Mouse (Mus musculus) thymus, adult 2 months (tissue): ENCODE data around the gene Mrgprf. TPM values are rescaled to one million over a fixed set of nuclear protein-coding genes. Genes with fewer than 3 reads are reported as not detected.
A peak's percentile ranks its signal among the peaks of the same experiment; 100 is the strongest.

Source experiments
- DNase-seq: peaks from one replicate; pipeline ENCODE4 v3.0.0; 2021
- H3K27ac ChIP-seq: fragments of 200-500 bp; 2 replicates; pipeline ENCODE4 v1.5.1; 2012; ENCODE audit warnings: low read length, control low read depth; ENCODE audit not compliant: control insufficient read depth, insufficient read depth
- H3K27me3 ChIP-seq: fragments of 200-500 bp; 2 replicates; pipeline ENCODE4 v1.6.1; 2012; ENCODE audit warnings: mild to moderate bottlenecking, low read length, moderate library complexity, mixed read lengths; ENCODE audit not compliant: control insufficient read depth, insufficient read depth
- H3K36me3 ChIP-seq: fragments of 200-500 bp; 2 replicates; pipeline ENCODE4 v1.6.1; 2012; ENCODE audit warnings: mild to moderate bottlenecking, low read length, moderate library complexity; ENCODE audit not compliant: control insufficient read depth, insufficient read depth
- H3K4me1 ChIP-seq: fragments of 200-500 bp; replicated peaks from 2 replicates; pipeline ENCODE4 v1.6.1; 2012; ENCODE audit warnings: low read length; ENCODE audit not compliant: control insufficient read depth, insufficient read depth
- H3K4me3 ChIP-seq: fragments of 200-500 bp; 2 replicates; pipeline ENCODE4 v1.5.1; 2012; ENCODE audit warnings: mild to moderate bottlenecking, low read length, control low read depth, moderate library complexity; ENCODE audit not compliant: control insufficient read depth, insufficient read depth
- CTCF ChIP-seq: fragments of 200-500 bp; IDR thresholded peaks from 2 replicates; pipeline ENCODE4 v1.5.1; 2012; ENCODE audit warnings: mild to moderate bottlenecking, control low read depth, low read length, moderate library complexity, borderline replicate concordance; ENCODE audit not compliant: control insufficient read depth, poor library complexity, insufficient read depth; ENCODE audit errors: extremely low read depth
- POLR2A ChIP-seq: fragments of 200-500 bp; IDR thresholded peaks from 2 replicates; pipeline ENCODE4 v1.6.1; 2012; ENCODE audit warnings: mild to moderate bottlenecking, low read length, control low read depth, moderate library complexity; ENCODE audit not compliant: control insufficient read depth, poor library complexity, insufficient read depth; ENCODE audit errors: extremely low read depth
- WGBS: fragments of 180-500 bp; shearing (Covaris S2); methylation state at CpG from one replicate; pipeline ENCODE4 v1.1.7; 2018; 5-methylcytosine and 5-hydroxymethylcytosine counted together
- polyA plus RNA-seq: library from polyadenylated mRNA; depleted of rRNA; stranded (reverse); fragments of >200 nt; gene quantifications from 2 replicates; pipeline ENCODE4 v1.2.3, GENCODE M21; 2012

Gene Mrgprf
- polyA plus RNA-seq, 1 experiment: 6.5 TPM

DNA sequence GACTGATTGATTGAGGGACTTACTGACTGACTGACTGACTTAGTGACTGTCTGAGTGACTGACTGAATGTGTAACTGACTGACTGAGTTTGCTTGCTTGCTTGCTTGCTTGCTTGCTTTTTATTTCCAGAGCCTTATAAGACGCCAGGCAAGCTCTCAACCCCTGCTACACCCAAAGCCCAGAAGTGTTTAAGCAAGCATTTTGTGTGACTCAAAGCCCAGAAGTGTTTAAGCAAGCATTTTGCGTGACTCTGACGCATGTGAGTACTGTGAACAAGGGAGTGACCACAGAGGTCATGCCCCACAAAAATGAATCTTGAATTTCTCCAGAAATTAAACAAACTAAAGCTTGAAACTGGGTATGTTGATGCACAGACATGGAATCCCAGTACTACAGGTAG lies 16.3 kb upstream of the Mrgprf start:
- WGBS: 73% methylated on average over 3 of the region's 3 CpGs
- TF ChIP-seq CTCF: no peak
- no peak for TF ChIP-seq POLR2A
- no peak for DNase-seq
- H3K27ac ChIP-seq: no peak overlapping the region
- no peak overlapping the region for H3K4me3 ChIP-seq
- H3K27me3 ChIP-seq: no peaks in the 10 kb centered on the region
- no peaks in the 10 kb centered on the region for H3K36me3 ChIP-seq
- peaks cover 11% of the 10 kb centered on the region for H3K4me1 ChIP-seq

DNA sequence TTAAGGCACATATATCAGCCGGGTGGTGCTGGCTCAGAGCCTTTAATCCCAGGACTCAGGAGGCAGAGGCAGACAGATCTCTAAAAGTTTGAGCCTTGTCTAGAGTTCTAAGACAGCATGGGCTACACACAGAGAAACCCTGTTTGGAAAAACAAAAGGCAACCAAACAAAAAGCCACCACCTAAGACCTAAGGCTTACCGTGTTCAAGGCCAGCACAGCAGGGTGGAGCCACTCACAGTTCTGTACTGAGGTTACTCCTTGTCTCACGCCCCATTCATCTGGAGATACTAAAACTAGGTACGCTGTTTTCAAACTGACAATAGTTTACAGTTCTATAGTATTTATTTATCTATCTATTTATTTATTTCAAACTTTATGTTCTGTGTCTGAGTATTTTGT lies 15.2 kb upstream of the Mrgprf start:
- no peak for TF ChIP-seq POLR2A
- TF ChIP-seq CTCF: no peak
- H3K27ac ChIP-seq: no peak overlapping the region
- H3K4me1 ChIP-seq: peaks cover 11% of the 10 kb centered on the region
- 97% methylated on average over 4 of the region's 4 CpGs for whole genome bisulfite sequencing
- H3K36me3 ChIP-seq: no peaks in the 10 kb centered on the region
- no peak for DNase-seq
- H3K4me3 ChIP-seq: no peak overlapping the region
- H3K27me3 ChIP-seq: no peaks in the 10 kb centered on the region

DNA sequence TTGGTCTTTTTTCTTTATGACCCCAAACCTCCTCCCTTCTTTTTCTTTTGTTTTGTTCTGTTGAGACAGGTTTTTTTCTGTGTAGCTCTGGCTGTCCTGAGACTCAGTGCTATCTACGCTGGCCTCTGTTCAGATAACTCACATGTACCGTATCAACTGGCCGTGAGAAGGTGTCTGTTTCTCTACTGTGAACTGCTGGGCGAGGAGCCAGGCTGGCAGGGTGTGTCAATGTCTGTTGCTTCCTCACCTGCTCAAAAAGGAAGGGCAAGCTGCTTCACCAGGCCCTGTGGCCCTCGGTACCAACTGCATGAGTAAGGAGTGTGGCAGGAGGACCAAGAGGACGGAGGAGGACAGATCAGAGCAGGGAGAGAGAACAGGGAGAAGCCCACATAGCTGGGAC lies 13.2 kb upstream of the Mrgprf start:
- Histone ChIP-seq H3K36me3 (no peaks in the 10 kb centered on the region), H3K27ac (no peak overlapping the region), H3K4me3 (no peak overlapping the region), H3K4me1 (peaks cover 11% of the 10 kb centered on the region), H3K27me3 (no peaks in the 10 kb centered on the region)
- TF ChIP-seq CTCF (no peak), POLR2A (no peak)
- DNase-seq: no peak
- 74% methylated on average over 6 of the region's 6 CpGs for WGBS

- H3K4me1 ChIP-seq: no peaks in the 10 kb centered on the region
- no peak overlapping the region for H3K4me3 ChIP-seq
- H3K36me3 ChIP-seq: no peaks in the 10 kb centered on the region
- no peak for DNase-seq
- H3K27me3 ChIP-seq: no peaks in the 10 kb centered on the region
- 51% methylated on average over 5 of the region's 5 CpGs for WGBS
- TF ChIP-seq POLR2A: no peak
- no peak for TF ChIP-seq CTCF
- no peak overlapping the region for H3K27ac ChIP-seq
Measured at GRCm38 (mm10) chr7:145289302-145289701, 11.3 kb upstream of the Mrgprf start.

DNA sequence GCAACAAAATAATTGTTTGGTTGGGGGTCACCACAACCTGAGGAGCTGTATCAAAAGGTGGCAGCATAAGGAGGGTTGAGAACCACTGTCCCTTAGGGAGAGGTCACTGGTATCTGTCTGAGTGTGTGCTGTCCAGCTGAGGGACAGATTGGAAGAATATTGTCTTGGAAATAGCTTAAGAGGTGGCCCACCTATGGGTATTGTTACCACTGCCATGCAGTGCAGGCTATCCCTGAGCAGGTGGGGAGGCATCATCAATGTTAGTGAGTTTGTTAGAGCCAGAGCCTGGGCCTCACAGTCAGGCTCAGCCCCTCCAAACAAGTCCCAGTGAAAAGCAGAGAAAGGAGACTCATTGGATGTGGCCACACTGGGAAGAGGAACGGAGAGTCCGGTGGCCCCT lies 8.8 kb upstream of the Mrgprf start:
- Histone ChIP-seq H3K27ac (no peak overlapping the region), H3K27me3 (no peaks in the 10 kb centered on the region), H3K4me1 (no peaks in the 10 kb centered on the region), H3K4me3 (no peak overlapping the region), H3K36me3 (no peaks in the 10 kb centered on the region)
- 97% methylated on average over 2 of the region's 2 CpGs for WGBS
- TF ChIP-seq POLR2A (no peak), CTCF (no peak)
- DNase-seq: no peak

DNA sequence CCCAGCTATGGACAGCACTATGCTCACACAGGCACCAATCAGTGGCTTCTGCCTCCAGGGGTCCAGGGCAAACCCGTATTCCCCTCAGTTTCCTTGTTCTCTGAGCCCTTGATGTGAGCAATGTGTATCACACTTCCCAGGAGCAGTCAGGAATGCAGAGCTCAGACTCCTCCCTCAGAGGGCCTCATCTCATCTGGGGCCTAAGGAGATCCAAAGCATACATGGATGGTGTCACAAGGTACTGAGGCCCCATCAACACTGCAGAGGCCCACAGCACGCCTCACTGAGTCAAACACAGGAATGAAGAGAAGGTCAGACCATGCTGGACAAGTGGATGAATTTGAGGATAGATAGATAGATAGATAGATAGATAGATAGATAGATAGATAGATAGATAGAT lies 7.9 kb upstream of the Mrgprf start:
- Histone ChIP-seq H3K27ac (no peak overlapping the region), H3K4me3 (no peak overlapping the region), H3K27me3 (no peaks in the 10 kb centered on the region), H3K4me1 (no peaks in the 10 kb centered on the region), H3K36me3 (no peaks in the 10 kb centered on the region)
- TF ChIP-seq CTCF (no peak), POLR2A (no peak)
- DNase-seq: no peak
- WGBS: 89% methylated on average over 2 of the region's 2 CpGs

- 48% methylated on average over 6 of the region's 6 CpGs for WGBS
- Histone ChIP-seq H3K4me3 (no peak overlapping the region), H3K4me1 (no peaks in the 10 kb centered on the region), H3K36me3 (no peaks in the 10 kb centered on the region), H3K27me3 (no peaks in the 10 kb centered on the region), H3K27ac (no peak overlapping the region)
- TF ChIP-seq CTCF (no peak), POLR2A (no peak)
- DNase-seq: peak; percentile 18
Measured at GRCm38 (mm10) chr7:145293859-145294258, 6.8 kb upstream of the Mrgprf start.
